Mouse (Mus musculus) adrenal gland, postnatal 36 days (tissue): ENCODE results near the gene Tyw5. TPM values are rescaled to one million over a fixed set of nuclear protein-coding genes. Genes with fewer than 3 reads are reported as not detected.
A peak's percentile ranks its signal among the peaks of the same experiment; 100 is the strongest.

Experiments
- DNase-seq, 2 experiments: peaks; one replicate each; pipeline ENCODE4 v3.0.0; 2021; ENCODE audit warnings: mixed read lengths in 1 of 2
- long read RNA-seq, 2 experiments: library from polyadenylated mRNA; stranded (forward); transcript quantifications; one replicate each; pipeline ENCODE4 v2.0.0; 2021; ENCODE audit warnings: borderline sequencing depth in 2 of 2
- total RNA-seq, 2 experiments: library from RNA; stranded (reverse); gene quantifications; 2 replicates each; pipeline ENCODE4 v1.2.3; 2021

The Tyw5 gene
- total RNA-seq: 10 to 100 TPM; 18.1 to 18.3 TPM
- long read RNA-seq, experiment 1, transcript Tyw5-209 (8 exons, 1,847 nt): major isoform, 5 of 15 reads
- long read RNA-seq, experiment 1, partial matches to known transcripts: 1 of 15 reads
- long read RNA-seq, experiment 1, other reads (novel, unspliced or antisense): 3 of 15 reads
- long read RNA-seq, experiment 2, partial matches to known transcripts: 0 of 5 reads
- long read RNA-seq, experiment 2, other reads (novel, unspliced or antisense): 0 of 5 reads

DNA sequence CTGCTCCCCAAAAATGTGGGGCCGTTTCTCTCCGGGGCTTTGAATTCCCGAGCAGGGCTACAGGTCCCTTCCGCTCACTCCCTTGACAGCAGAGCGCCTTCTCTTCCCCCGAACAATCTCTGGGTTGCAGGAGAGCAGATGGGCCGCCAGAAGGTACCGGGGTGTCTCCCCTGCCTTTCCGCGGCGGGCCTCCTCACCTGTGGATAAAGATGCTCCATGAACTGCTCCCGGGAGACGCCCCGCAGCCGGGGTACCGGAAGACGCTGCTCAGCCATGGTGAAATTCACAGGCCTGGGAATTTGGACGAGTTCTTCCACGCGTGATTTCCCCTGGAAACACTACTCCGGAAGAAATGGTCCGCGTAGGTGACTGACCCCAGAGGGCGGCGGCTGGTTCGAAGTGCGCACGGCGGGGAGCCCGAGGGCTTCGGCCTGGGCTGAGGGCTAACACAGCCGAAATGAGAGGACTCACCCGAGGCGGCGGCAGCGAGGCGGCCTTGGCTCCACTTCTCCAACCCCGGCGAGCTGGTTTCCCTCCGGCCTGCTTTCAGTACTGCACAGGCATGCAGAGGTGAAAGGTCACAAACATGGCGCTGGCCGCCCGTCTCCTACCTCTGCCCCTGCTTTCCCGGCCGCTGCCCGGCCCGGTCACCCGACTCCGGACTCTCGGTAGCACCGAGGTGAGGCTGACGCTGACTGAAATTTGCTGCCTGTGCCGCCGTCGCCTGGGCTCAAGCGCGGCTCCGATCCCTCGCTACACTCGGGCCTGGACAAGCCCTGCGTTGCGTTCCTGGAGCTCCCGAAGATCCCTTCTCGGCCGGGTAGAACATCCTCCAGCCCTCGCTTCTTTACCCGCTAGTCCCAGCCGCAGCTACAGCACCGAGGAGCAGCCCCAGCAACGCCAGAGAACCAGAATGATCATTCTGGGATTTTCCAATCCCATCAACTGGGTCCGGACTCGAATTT lies at the start of gene Tyw5, which contains the start of gene Maip1:
TSS of gene Tyw5 (minus strand) at position 915 of the 965 bp plus-strand sequence.
TSS of gene Maip1 (plus strand) at position 142 of the 965 bp plus-strand sequence.
- peak; percentile 83 for DNase-seq

DNA sequence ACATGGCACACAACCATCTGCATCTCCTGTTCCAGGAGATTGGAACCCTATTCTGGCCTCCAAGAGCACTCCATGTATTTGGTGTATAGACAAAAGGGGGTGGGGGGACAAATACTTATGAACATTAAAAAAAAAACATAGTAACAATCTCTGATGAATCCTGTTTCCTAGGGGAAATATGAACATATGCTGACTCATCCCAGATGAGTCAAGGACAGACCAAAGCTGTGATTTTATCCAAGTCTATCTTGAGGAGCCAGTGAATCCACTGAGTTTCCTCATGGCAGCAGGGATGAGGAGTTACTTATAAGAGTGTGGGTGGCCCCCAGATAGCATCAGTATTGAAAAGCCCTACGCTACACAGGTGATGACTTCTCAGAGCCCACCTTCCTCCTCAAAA lies 43.3 kb upstream of the Tyw5 start:
- DNase-seq: no peak

DNA sequence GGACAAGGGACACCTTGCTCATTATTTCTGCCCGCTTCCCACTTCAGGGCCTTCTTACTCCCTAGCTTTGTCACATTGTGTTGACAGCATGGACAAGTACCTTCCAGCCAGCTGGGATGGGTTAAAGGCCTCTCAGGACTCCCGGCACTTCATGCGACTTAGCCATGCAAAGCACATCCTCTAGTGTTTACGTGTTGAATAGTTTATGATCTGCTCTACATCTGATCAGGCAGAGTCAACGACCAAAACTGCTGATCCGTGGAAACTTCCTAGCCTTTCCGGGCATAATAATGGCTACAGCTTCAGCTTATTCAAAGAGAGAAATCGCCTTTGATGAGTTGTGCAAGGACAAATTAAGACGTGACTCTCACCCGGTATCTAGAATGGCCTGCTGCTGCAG lies 38.8 kb upstream of the Tyw5 start:
- no peak for DNase-seq

DNA sequence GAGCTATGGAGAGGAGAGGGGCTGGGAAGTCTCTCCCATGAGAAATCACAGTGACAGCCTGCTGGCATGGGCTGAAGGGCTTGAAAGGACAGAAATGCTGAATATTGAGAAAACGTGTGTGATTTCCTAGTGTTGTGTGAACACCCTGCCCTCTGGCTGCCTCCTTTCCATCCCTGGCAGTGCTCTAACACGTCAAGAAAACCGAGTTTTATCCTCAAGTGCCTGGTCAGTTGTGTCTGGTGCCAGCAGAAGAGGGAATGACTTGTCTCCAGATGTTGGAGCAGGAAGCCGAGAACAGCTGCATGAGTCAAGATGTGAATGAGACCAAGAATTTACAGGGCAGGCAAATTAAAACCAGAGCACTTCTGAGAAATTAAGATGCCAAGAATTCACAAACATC lies 33.9 kb upstream of the Tyw5 start:
- DNase-seq: no peak

GRCm38 (mm10) chr1:57439026-57439425 lies 32.1 kb upstream of the Tyw5 start:
- no peak for DNase-seq

GRCm38 (mm10) chr1:57436954-57437353 lies 30.1 kb upstream of the Tyw5 start:
- no peak for DNase-seq

DNA sequence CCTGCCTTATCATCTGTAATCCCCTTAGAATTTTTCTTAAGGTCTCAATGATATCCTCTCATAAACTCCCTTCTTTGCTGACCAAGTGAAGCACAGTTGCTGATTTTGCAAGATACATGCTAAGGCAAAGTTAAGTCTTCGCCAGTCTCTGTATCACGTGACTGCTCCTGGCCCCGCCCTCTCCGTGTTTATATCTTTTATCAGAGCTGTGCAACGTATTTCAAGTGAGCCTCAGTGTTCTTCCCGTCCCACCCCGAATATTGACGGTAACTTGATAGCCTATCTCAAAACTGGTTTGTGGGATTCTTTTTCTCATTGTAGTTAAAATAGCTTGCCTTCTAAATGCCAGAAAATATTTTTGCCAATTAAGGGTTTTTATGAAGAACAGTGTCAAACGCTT lies 29.5 kb upstream of the Tyw5 start:
- DNase-seq: peak; percentile 36 to 60

DNA sequence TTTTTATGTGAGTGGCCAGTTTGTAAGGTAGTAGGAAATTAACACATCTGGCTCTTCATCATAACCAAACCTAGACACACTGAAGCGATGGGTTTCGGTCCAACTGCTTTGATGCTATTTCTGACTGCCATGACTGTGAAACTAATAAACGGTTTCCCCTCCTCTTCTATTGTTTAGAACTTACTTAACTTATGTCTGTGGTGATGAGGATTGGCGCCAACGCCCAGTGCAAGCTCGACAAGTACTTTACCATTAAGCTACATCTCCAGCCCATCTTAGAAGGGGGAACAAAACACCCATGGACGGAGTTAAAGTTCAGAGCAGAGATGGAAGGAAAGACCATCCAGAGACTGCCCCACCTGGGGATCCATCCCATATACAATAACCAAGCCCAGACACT lies 26.2 kb upstream of the Tyw5 start:
- no peak for DNase-seq

GRCm38 (mm10) chr1:57429786-57430483 lies 23.0 kb upstream of the Tyw5 start:
- peak in 1 of 2 experiments; percentile 14 for DNase-seq

DNA sequence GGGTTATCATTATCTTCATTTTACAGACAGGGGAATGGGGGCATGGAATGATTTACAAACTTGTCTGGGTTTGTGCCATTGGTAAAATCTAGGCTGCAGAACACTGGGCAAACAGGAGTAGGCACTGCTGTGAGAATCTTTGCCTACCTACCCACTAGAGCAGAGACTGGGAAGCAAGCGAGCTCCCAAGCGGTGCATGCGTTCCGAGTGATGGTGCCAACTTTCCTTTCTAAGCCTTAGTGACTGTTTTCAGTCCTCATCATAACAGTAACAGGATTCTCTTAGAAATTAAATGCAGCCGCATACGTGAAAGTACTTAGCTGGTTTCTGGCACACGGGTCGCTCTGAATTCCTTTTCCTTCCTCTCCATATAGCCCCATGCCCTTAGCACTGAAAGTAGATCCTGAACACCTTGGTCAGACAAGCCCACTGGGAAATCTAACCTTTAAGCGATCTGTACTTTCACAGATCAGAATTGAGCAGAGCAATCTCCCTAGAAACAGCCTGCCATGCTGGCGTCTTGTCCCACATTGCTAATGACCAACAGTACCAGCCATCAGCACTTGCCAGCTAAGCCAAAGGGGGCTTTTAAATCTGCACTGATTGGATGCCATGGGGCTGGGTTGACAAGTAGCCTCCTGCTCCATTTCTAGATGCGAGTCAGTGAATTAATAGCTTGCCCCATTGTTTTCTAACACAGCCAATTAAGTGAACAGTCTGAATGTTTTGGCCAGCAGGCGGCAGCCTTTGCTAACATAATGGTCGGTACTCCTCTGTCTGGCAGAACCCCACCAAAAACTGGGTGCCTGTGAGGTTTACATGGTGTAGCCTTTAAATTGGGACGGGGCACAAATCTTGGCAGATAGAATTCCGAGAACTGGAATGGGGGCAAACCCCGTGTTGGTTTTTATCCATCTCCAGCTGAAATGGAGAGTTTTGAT lies 21.7 kb upstream of the Tyw5 start:
- peak; percentile 83 to 91 for DNase-seq

DNA sequence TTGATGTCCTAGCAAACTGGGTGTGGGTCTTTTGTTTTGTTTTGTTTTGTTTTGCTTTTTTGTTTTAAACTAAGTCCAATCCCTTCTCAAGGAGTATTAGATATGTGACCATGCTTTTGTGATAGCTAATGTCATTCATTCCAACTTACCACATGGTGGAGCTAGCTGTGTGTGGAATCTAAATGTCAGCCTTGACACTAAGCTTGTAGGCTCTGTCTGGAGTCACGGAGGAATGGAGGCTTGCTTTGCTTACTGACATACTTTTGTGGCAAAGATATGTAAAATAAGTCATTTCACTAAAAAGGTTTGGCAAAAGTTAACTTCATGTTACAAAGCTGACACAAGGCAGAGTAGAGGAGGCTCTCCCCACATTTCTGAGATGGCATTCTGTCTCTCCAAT lies 16.8 kb upstream of the Tyw5 start:
- peak in 1 of 2 experiments; percentile 22 for DNase-seq

DNA sequence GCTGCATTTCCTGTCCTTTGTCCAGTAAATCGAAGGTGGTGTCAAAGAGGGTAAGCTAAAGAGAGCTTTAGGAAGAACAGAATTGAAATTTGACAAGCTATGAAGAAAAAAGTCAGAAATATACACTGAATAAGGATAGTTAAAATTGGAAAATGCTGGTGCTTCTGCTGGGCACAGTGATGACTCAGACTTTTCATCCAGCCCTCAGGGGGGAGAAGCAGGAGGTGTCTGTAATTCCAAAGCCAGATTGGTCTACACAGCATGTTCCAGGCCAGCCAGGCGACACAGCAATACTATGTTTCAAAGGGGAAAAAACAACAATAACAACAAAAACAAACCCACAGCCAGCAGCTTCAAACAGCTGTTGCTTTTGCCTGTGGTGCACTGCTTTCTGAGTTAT lies 6.5 kb upstream of the Tyw5 start:
- DNase-seq: no peak

- DNase-seq: no peak
These were observed 2.1 kb upstream of the Tyw5 start for GRCm38 (mm10) chr1:57408994-57409393.

GRCm38 (mm10) chr1:57402116-57402515 lies 4.8 kb downstream of the Tyw5 start:
- DNase-seq: no peak

- DNase-seq: no peak
These were observed 6.0 kb downstream of the Tyw5 start for GRCm38 (mm10) chr1:57400877-57401276.

DNA sequence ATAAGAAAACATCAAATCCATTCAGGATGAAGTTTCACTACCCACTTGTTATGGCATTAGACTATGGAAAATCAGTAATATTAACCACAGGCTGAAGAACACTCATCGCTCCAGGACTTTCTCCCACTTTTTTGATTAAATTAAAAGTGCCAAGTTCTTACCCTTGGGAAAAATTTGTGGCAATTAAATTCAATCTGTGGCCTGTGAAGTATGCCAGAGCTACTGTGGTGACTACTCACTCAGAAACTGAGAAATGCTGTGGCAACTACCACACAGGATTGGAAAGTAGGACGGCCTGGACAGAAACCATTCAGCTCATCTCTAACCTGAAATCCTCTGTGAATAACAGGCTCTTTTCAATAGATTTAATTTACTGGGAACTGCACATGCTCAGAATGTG lies 6.6 kb downstream of the Tyw5 start:
- no peak for DNase-seq

DNA sequence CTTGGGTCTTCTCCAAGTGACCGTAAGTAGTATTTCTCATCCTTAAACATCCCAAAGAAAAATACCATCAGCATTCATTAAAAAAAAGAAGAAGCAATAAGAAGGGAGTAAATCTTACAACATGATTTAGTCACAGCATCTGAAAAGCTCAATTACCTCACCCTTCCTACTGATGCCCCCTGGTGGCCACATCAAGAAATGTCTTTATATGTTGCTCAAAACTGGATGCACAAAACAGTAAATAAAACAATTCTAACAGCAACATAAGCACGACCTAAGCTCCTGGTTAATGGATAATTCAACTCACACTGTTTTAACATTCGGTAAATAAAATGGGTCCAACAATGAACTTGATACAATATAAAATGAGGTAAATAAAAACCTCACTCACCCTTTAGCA lies 12.8 kb downstream of the Tyw5 start:
- DNase-seq: peak; percentile 45 to 72

GRCm38 (mm10) chr1:57392417-57392816 lies 14.5 kb downstream of the Tyw5 start:
- no peak for DNase-seq

GRCm38 (mm10) chr1:57390993-57391790 lies 15.7 kb downstream of the Tyw5 start:
- DNase-seq: no peak

DNA sequence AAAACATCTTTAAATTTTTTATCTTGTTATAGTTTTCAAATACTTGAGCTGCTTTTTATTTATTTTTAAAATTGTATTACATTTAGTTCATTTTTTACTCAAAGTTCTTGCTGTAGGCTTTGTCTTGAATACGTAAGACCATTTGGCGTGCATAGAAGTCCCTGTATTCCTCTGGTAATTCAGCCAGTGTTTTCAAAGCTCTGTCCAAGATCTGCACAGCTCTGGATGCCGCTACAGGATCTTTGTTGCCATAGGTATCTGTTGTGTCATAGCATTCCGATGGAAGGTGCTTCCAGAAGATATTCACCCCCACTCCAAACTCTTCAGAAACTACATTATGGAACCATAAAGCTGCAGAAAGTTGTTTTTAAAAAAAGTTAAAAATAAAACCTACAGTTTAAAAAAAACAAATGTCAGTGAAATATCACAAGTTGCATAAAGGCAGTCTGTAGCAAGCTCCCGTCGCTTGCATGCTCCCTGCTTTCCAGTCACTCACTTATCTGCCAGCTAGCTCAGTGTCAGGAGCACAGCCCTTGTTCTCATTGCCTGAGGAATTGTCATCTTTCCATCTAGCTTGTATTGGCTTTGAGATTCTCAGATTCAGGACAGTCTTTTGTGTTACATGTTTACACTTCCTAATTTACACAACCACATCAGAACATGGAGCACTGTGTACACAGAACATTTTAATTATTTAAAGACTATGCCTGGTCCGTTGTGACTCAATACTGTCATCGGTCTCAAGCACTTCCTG lies 18.3 kb downstream of the Tyw5 start:
- DNase-seq: no peak
